Mouse (Mus musculus) CD4-positive, CD25-positive, alpha-beta regulatory T cell, adult 2 months (primary cell): ENCODE data around the gene Slc31a2.

Experiments
- DNase-seq: peaks from one replicate; pipeline ENCODE4 v3.0.0-alpha.2; 2012; ENCODE audit warnings: low read depth, low spot score

The Slc31a2 gene

GRCm38 (mm10) chr4:62281319-62281718, 19.0 kb downstream of the Slc31a2 start:
- no peak for DNase-seq

DNA sequence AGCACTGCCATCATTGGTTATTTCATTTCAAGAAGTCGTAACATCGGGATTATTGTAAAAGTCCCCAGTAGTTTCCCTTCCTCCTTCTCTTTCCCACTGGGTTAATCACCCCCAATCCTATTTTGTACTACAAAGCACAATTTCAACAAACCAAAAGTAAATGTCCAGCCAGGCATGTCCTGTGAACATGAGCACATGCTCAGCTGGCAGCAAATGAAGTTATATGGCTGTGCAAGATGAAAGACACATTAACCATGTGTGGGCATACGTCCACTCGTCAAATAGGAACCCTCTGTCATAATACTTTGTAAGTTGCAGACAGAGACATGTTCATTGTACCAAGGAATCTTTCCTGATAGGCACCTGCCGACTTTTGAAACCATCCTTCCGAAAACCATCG, 20.6 kb downstream of the Slc31a2 start:
- DNase-seq: no peak

DNA sequence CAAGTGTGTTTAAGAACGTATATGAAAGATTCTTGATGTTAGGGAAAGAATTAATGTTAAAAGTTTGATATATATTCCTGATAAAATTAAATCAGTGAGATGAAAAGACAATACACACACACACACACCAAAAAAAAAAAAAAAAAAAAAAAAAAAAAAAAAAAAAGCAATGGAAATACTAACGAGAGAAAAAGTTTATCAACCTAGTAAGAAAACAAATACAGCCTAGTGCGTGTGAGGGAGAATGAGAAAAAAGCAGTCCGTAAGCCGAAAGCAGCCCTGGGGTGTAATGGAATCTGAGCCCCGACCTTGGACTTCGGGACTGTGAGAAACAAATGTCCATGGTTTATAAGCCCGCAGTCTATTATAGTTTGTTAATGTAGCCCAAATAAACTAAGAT, 23.2 kb downstream of the Slc31a2 start:
- DNase-seq: no peak

GRCm38 (mm10) chr4:62286257-62286991, 24.1 kb downstream of the Slc31a2 start:
- peak; percentile 82 for DNase-seq

DNA sequence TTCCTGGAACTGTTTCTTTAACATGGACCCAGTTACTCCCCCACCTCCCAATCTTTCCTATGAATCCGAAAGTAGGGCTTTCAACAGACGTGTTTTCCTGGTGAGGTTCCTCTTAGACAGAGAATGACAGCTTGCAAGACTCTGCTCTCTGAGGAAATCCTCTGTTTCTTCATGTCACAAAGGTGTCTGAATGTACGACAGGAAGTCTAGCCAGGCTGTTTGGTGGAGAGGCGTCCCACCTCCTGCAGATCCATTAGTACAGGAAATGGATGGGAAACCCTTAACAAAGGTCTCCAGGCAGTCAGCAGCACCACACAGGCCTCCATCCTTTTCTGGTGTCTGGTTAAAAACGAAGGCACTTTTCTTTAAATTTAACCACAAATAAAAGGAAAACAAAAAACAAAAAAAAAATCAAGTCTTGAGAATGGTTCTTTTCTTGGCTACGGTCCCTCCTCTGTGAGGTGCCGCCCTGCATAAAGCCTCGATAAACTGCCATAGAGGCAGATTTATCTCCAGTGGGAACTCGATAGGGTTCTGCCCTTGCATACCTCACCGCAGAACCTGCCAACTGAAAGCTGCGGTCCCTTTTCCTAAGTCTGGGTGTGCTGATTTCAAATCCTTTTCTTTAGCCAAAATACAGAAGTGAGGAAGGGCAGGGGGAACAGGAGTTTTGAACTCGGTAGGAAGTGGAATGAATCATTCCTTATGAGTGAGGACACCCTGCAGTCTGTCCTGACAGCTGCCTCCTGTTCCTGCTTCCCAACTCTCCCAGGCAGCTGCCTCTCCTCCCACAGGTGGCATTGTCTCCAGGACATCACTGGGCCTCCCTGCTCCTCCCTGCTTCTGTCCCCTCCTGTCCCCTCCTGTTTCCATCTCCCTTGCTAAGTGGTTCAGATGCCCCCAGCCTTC, 24.9 kb downstream of the Slc31a2 start:
- peak; percentile 43 for DNase-seq

DNA sequence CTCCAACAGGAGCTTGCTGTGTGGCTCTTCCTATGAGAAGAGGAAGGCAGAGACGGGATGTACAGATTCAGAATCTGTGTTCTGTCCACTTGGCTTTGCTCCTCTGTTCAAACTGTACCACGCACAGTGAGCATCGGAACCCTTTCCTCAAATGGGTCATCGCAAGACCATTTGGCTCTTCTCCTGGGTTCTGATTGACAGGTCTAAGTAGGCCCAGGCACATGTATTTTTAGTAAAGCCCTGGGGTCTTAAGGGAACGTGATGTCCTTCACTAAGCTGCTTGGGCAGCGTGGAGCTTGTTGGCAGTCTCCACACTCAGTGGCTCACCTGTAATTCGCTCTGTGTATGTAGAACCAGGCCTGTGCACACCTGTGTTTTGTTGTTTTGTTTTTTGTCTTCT, 26.9 kb downstream of the Slc31a2 start:
- no peak for DNase-seq

DNA sequence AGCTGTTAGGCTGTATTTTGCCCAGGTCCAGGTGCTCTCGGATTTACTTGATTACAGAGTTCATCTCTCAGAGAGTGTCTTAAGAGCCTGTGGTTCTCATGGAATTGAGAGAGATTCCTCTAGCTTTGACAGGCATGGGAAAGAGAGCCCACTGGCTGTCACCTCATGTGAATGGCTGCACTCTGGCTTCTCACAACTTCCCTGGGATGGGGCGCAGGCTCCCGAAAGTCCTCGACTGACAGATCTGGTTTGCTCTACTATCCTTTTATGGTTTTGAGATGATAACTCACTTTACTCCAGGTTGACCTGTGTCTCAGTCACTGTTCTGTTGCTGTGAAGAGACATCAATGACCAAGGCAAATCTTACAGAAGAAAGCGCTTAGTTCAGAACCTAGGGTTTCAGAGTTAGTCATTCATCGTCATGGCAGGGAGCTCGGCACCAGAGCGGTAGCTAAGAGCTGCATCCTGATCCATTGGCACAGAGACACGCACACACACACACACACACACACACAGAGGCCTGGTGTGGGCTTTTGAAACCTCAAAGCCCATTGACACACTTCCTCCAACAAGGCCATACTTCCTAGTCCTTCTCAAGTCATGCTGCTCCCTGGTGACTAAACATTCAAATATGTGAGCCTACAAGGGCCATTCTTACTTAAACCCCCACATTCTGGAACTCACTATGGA, 28.6 kb downstream of the Slc31a2 start:
- no peak for DNase-seq

DNA sequence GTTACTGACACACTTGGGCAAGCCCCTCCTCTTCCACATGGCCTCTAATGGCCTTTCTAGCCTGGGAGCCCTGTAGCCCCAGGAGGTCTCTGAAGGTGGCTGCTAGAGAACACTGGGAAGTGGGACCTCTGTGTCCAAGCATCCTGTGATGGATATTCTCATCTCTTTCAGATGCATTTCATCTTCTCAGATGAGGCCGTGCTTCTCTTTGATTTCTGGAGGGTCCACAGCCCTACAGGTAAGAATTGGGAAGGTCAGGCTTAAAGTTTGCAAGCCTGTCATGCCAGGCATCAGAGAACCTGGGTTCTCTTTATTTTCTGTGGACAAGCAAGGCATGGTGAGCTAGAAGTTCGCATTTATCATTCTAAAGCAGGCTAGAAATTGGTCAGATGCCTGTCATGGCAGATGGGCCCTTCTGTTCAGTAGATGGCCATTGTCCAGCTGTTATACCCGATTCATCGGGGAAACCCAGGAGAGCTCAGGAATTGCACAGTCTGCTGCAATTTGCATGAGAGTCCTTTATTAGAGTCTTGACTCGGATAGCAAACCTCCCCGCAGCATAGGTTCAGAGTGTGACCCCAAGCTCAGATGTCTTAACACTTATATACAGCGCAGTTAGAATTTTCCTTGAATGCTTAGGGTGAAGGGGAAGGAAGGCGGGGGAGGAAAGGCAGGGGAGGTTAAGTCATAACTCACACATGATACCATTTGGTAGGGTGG, 30.3 kb downstream of the Slc31a2 start:
- no peak for DNase-seq

DNA sequence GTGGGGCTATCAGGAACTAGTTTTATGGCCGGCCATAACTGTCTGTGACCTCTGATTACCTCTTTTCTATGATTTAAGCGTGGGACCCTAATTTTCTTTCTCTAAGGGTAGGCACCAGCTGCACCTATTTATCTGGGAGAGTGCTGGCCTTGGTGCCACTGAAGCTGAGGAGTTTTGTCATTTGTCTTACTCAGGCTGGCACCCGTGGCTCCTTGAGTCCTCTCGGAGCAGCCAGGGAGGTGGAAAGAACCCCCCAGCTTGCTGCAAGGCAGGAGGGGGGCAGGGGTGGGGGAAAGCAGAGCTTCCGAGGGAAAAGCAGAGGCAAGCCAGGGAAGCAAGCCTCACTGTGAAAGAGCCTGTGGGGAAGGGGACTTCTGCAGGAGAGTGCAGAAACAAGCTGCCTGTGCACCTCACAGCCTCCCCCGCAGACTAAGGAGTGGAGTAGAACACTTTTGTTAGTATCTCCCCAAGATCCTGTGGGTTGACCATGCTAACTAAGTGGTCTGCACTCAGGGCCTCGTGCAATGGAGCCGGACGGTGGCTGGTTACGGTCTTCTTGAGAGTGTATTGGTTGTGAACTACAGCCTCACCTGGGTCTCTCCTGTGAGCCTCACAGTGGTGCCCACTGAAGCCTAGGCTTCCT, 31.0 kb downstream of the Slc31a2 start:
- no peak for DNase-seq

- no peak for DNase-seq
Observed at GRCm38 (mm10) chr4:62294741-62295140, 32.4 kb downstream of the Slc31a2 start.

DNA sequence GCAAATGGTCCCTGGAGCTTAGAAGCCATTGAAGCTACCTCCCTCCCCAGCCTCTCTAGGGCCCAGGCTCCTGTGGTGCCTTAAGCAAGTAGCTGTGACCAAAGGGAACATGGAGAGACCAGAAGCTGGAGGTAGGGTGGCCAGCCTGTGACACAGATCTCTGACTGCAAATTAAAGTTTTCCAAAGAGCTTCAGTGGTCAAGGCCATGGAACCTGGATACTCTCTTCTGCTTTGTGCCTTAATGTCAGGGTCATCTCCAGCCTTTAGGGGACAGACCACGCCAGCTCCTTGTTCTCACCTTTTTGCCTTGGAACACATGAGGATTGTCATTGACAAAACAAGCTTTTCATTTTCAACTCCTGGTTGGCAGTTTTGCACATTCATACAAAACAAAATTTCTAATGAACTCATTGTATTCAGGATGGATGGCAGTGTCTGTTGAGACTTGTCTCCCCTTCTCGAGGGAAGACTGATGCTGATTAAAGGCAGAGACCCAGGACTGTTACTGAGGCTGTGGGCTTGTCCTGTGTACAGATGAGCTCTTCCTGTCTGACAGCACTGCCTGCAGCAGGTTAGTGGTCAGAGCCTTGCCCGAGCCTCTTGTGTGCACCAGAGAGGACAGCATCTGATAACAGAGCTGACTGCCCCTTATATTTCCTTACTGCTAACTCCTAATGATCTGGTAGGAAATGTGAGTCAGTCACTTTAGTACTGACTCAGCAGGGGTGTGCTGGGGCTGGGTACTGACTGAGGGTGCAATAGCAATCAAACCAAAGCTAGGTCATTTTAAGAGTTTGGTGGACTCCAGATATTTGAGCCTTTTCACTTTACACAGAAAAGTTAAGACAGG, 35.1 kb downstream of the Slc31a2 start:
- DNase-seq: no peak

DNA sequence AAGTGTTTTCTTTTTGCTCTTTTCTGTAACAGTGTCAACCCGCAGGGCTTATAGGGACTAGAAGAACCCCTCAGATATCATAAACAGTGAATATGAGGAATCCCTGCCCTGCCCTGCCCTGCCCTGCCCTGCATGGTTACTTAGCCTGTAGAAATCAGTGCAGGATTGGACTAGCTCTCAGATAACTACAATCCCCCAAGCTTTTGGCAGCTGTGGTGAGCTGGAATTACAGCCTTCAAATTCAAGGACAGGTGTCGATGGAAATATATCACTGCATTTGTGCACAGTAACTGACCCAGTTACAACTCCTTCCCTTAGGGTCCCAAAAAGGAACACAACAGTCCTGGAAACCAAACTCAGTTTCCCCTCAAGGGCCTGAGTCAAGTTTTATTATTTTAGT, 37.6 kb downstream of the Slc31a2 start:
- no peak for DNase-seq

- no peak for DNase-seq
Observed at GRCm38 (mm10) chr4:62302795-62303194, 40.4 kb downstream of the Slc31a2 start.

DNA sequence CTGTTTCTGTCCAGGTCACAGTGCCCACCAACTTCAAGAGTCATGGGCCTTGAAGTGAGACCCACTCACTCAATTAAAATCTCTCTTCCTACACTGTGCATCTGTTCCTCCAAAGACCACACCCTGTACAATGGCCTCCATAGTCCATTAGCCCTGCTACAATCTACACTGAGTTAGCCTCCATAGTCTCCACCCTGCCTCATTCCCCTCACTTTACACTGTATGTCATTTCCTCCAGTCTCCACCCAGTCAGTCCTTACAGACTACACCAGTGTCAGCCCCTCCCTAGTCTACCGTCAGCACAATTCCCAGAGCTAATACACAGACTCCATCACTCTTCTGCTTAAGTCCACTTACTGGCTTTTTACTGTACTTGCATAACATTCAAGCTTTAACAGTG, 40.9 kb downstream of the Slc31a2 start:
- DNase-seq: no peak

- DNase-seq: no peak
Observed at GRCm38 (mm10) chr4:62306301-62306700, 43.9 kb downstream of the Slc31a2 start.

DNA sequence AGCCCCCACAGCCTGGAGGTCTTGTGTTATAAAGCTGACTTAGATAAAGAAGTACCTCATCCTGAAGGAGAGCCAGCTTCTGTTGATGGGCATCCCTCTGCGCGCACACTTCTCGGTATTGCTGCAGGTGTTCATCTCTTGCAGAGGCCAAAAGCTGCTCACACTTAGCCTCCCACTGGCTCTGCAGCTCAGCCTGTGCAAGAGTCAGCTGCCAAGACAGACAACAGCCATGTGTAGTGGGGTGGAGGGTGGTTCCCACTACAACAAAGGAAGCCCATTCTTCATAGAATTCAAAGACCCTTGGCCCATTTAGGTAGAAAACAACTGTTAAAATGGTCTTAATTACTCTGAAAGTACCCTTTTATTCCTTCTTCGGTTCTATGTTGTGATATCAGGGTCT, 44.5 kb downstream of the Slc31a2 start:
- no peak for DNase-seq

DNA sequence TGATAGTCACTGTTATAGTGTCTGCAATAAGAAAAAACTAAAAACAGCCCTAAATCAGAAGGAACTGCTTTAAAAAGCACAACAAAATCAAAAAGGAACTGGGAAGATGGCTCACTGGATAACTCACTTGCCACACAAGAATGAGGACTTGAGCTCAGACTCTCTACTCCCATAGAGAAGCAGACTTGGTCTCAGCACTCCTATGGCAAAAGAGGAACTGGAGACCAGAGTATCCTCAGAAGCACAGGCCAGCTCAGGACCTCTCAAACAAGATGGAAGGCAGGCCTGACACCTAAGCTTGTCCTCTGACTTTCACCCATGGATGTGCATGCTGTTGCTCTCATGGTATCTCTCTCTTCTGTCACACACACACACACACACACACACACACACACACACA, 46.0 kb downstream of the Slc31a2 start:
- no peak for DNase-seq

DNA sequence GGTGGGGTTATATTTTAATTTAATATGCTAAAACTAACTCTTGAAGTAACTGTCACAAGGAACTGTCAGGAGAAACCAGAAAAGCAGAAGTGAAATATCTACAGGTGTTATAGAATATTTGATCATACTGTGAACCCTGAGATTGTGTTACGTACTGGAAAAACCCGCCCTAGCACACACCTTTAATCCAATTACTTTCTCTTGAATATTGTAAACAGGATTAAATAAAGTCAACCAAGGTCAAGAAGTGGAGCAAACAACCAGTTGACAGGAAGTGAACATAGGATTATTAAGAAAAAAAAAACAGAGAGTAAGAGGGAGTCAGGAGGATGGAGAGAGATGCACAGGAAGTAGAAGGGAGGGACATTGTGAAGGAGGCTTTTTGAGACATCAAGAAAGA, 50.5 kb downstream of the Slc31a2 start:
- DNase-seq: no peak

GRCm38 (mm10) chr4:62313641-62314211, 51.4 kb downstream of the Slc31a2 start:
- DNase-seq: no peak

DNA sequence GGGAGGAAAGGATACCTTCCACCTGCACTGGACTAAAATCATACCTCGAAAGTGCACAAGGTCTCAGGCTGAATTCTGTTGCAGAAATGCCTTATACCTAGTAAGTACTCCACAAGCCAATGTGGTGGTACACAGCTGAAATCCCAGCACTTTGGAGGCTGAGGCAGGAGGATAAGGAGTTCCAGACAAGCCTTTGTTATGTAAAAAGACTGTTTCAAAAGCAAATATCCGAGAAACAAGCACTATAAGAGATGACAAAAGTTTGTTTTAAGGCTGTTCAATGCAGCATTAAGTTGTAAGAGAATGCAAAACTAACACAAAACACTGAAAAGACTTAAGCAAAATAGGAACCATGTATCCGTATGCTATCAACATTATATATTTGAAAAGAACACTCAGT, 52.2 kb downstream of the Slc31a2 start:
- no peak for DNase-seq
